Mouse (Mus musculus): ENCODE measurements around the gene Srsf2. TPM values are rescaled to one million over a fixed set of nuclear protein-coding genes. Genes with fewer than 3 reads are reported as not detected.

Srsf2 gene
- polyA plus RNA-seq, 1 experiment from 2014 or later, result 974 TPM

DNA sequence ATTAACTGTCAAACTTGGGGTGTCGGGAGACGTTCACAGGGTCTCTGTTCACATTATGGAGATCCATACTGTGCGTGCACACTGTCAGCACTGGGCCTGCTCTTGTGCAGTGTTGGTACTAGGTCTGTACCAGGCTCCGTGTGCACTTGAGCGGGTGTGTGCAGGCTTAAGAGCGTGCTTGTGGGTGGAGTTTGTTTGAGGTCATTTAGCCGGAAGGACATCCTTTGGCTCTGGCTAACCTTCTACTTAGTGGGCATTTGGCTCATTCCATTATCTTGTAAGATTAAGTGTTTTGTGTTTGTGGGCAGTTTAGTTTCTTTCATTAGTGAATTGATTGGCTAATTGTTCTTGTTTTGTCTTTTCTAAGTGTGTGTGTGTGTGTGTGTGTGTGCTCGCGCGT is 29.6 kb upstream of the Srsf2 start:
- DNase-seq (ENCODE audit: low spot score, missing footprints) (no peak), ATAC-seq (ENCODE audit: low FRiP score) (no peak)
- H3K27me3 ChIP-seq (ENCODE audit: control insufficient read depth, insufficient read depth, low read length), result no peaks in the 10 kb centered on the region; the same call in 1 of the 2 replicates
- no peak overlapping the region for H3K9ac ChIP-seq (ENCODE audit: low read length)
- no peak overlapping the region for H3K4me2 ChIP-seq
- 89% methylated on average over 10 of the region's 10 CpGs for WGBS
- H3K9me3 ChIP-seq (ENCODE audit: control insufficient read depth, low read length), result no peaks in the 10 kb centered on the region
- H3K4me1 ChIP-seq (ENCODE audit: control insufficient read depth, insufficient read depth, low read length), result peaks cover 4% of the 10 kb centered on the region; the same call in 1 of the 2 replicates
- H3K27ac ChIP-seq (ENCODE audit: low read depth, low read length), result no peak overlapping the region
- no peak overlapping the region for H3K4me3 ChIP-seq (ENCODE audit: low read depth, low read length)
- H3K36me3 ChIP-seq (ENCODE audit: control insufficient read depth, insufficient read depth, low read length), result no peaks in the 10 kb centered on the region

DNA sequence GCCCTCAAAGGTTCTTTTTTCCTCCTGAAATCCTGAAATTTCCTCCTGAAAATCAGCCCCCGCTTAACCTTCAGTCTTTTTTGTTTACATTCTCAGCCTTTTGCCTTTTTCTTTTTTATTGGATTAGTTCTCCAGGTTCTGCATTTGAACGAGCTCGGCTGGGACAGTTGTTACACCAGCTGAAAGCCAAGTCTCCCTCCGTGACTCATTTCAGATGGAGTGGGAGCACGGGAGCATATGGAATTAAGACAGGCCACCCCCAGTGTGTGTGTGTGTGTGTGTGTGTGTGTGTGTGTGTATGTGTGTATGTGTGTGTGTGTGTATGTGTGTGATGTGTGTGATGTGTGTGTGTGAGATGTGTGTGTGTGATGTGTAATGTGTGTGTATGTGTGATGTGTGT is 28.5 kb upstream of the Srsf2 start:
- WGBS, result 62% methylated on average over 5 of the region's 5 CpGs

DNA sequence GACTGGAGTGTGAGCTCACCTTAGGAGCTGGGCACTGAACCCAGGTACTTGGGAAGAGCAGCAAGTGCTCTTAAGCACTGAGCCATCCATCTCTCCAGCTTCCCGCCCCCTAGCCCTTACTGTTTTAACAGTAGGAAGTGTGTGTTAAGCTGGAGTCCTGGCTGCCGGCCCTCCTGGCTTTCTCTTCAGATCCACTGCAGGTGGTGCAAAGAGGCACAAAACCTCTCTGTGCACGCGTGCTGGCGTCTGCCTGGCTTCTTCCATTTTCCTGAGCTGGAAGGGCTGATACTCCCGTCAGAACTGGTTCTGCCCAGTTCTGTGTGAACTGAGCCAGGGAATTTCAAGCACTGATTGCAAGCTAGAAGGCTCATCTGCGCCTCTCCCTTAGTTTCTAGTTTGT is 27.9 kb upstream of the Srsf2 start:
- Histone ChIP-seq H3K9ac (ENCODE audit: low read length) (no peak overlapping the region), H3K9me3 (ENCODE audit: control insufficient read depth, low read length) (no peaks in the 10 kb centered on the region), H3K36me3 (ENCODE audit: control insufficient read depth, insufficient read depth, low read length) (no peaks in the 10 kb centered on the region), H3K4me3 (ENCODE audit: low read depth, low read length) (no peak overlapping the region), H3K27ac (ENCODE audit: low read depth, low read length) (no peak overlapping the region), H3K27me3 (ENCODE audit: control insufficient read depth, insufficient read depth, low read length) (no peaks in the 10 kb centered on the region), H3K4me1 (ENCODE audit: control insufficient read depth, insufficient read depth, low read length) (peaks cover 4% of the 10 kb centered on the region; the same call in 1 of the 2 replicates), H3K4me2 (no peak overlapping the region)
- ATAC-seq (ENCODE audit: low FRiP score), result no peak
- WGBS, result 71% methylated on average over 7 of the region's 7 CpGs
- no peak for DNase-seq (ENCODE audit: low spot score, missing footprints)

More for the DNA sequence above, 28.5 kb upstream of the Srsf2 start:
- DNase-seq (ENCODE audit: low spot score, missing footprints), result no peak
- H3K9ac ChIP-seq (ENCODE audit: low read length), result no peak overlapping the region
- H3K4me2 ChIP-seq, result no peak overlapping the region
- no peaks in the 10 kb centered on the region for H3K9me3 ChIP-seq (ENCODE audit: control insufficient read depth, low read length)
- no peak overlapping the region for H3K27ac ChIP-seq (ENCODE audit: low read depth, low read length)
- peaks cover 4% of the 10 kb centered on the region; the same call in 1 of the 2 replicates for H3K4me1 ChIP-seq (ENCODE audit: control insufficient read depth, insufficient read depth, low read length)
- H3K4me3 ChIP-seq (ENCODE audit: low read depth, low read length), result no peak overlapping the region
- no peak for ATAC-seq (ENCODE audit: low FRiP score)
- H3K27me3 ChIP-seq (ENCODE audit: control insufficient read depth, insufficient read depth, low read length), result no peaks in the 10 kb centered on the region; the same call in 1 of the 2 replicates
- no peaks in the 10 kb centered on the region for H3K36me3 ChIP-seq (ENCODE audit: control insufficient read depth, insufficient read depth, low read length)

DNA sequence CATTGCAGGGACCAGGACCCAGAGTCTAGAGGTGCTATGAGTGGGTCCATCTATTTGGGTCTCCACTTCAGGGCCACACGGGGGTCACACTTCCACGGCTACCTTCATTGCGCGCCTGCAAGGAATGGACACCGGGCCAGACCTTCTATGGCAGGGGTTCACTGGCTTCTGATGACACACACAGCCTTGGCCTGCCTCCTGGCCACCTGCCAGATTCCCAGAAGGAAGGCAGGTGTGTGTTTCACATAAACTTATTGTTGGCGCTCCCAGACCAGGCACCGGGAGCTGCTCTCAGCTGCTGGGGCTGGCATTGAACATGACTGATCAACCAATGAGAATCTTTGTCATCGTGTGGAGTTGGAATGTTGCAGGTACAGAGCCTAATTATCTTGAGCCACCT is 25.6 kb upstream of the Srsf2 start:
- Histone ChIP-seq H3K4me1 (ENCODE audit: control insufficient read depth, insufficient read depth, low read length) (no peaks in the 10 kb centered on the region), H3K4me3 (ENCODE audit: low read depth, low read length) (no peak overlapping the region), H3K9ac (ENCODE audit: low read length) (no peak overlapping the region), H3K27me3 (ENCODE audit: control insufficient read depth, insufficient read depth, low read length) (no peaks in the 10 kb centered on the region), H3K4me2 (no peak overlapping the region), H3K36me3 (ENCODE audit: control insufficient read depth, insufficient read depth, low read length) (no peaks in the 10 kb centered on the region; the same call in 1 of the 2 replicates), H3K27ac (ENCODE audit: low read depth, low read length) (no peak overlapping the region), H3K9me3 (ENCODE audit: control insufficient read depth, low read length) (no peaks in the 10 kb centered on the region)
- WGBS, result 94% methylated on average over 8 of the region's 8 CpGs
- ATAC-seq (ENCODE audit: low FRiP score) (no peak), DNase-seq (ENCODE audit: low spot score, missing footprints) (no peak)

DNA sequence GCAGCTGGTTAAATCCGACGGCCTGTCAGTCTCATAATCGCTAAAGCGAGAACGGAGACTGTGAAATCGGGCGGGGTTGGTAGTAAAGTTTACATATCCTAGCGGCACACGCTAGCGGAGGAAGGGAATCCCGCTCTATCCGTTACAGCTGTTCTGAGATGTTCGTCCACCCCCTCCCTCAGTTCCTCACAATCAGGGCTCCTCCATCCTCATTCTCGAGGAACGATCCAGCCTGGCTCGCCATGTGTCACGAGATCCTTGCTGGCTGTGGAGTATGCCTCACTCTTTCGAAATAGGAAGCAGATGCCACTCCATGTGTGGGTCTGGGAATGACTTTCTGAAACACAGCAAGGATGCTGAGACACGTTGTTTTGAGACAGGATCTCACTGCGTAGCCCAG is 21.1 kb upstream of the Srsf2 start:
- Histone ChIP-seq H3K4me3 (ENCODE audit: low read depth, low read length) (no peak overlapping the region), H3K27ac (ENCODE audit: low read depth, low read length) (no peak overlapping the region), H3K9me3 (ENCODE audit: control insufficient read depth, low read length) (no peaks in the 10 kb centered on the region), H3K9ac (ENCODE audit: low read length) (no peak overlapping the region), H3K27me3 (ENCODE audit: control insufficient read depth, insufficient read depth, low read length) (no peaks in the 10 kb centered on the region), H3K4me2 (no peak overlapping the region), H3K4me1 (ENCODE audit: control insufficient read depth, insufficient read depth, low read length) (no peaks in the 10 kb centered on the region), H3K36me3 (ENCODE audit: control insufficient read depth, insufficient read depth, low read length) (peaks cover 3% of the 10 kb centered on the region; the same call in 1 of the 2 replicates)
- WGBS, result 92% methylated on average over 20 of the region's 20 CpGs
- no peak for ATAC-seq (ENCODE audit: low FRiP score)
- no peak for DNase-seq (ENCODE audit: low spot score, missing footprints)

DNA sequence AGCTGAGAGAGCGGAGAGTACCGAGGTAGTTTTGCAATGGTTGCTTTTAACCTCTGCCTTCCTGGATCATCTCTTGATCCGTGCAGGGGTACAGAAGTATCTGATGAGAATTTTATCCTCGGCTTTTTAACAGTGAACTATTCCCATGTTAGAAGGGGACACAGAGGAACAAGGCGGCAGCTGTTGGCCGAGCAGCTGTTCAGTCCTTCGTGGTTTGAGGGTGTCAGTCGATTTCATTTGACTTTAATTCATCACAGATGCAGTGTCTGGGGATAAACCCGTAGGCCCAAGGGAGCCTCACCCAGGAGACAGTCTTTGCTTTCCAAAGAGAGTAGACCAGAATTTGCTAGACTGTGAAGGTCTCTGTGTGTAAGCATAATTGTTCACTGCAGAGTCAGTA is 18.6 kb upstream of the Srsf2 start:
- H3K9ac ChIP-seq (ENCODE audit: low read length), result no peak overlapping the region
- DNase-seq (ENCODE audit: low spot score, missing footprints), result no peak
- H3K4me3 ChIP-seq (ENCODE audit: low read depth, low read length), result no peak overlapping the region
- H3K36me3 ChIP-seq (ENCODE audit: control insufficient read depth, insufficient read depth, low read length), result peaks cover 3% of the 10 kb centered on the region; the same call in 1 of the 2 replicates
- 92% methylated on average over 9 of the region's 9 CpGs for whole genome bisulfite sequencing
- no peaks in the 10 kb centered on the region for H3K9me3 ChIP-seq (ENCODE audit: control insufficient read depth, low read length)
- no peaks in the 10 kb centered on the region for H3K4me1 ChIP-seq (ENCODE audit: control insufficient read depth, insufficient read depth, low read length)
- no peak overlapping the region for H3K27ac ChIP-seq (ENCODE audit: low read depth, low read length)
- no peak overlapping the region for H3K4me2 ChIP-seq
- no peaks in the 10 kb centered on the region for H3K27me3 ChIP-seq (ENCODE audit: control insufficient read depth, insufficient read depth, low read length)
- no peak for ATAC-seq (ENCODE audit: low FRiP score)

DNA sequence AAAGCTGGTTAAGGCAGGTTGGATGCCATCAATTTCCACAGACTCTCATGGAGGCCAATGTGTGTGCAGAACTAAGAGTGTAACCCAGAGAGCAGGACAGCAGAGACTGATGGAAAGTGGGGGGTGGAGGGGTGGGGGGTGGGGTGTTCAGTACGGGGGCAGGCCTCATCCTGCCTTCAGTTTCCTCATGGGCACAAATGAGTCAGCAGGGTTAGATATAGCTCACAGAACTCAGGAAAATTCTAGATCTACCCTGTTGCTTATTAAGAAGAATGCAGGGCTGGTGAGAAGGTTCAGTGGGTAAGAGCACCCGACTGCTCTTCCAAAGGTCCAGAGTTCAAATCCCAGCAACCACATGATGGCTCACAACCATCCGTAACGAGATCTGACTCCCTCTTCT is 16.7 kb upstream of the Srsf2 start:
- H3K4me2 ChIP-seq, result no peak overlapping the region
- DNase-seq (ENCODE audit: low spot score, missing footprints) (no peak), ATAC-seq (ENCODE audit: low FRiP score) (no peak)
- H3K27ac ChIP-seq (ENCODE audit: low read depth, low read length), result no peak overlapping the region
- peaks cover 8% of the 10 kb centered on the region for H3K36me3 ChIP-seq (ENCODE audit: control insufficient read depth, insufficient read depth, low read length)
- H3K27me3 ChIP-seq (ENCODE audit: control insufficient read depth, insufficient read depth, low read length), result no peaks in the 10 kb centered on the region
- 84% methylated on average over 4 of the region's 4 CpGs for WGBS
- no peak overlapping the region for H3K4me3 ChIP-seq (ENCODE audit: low read depth, low read length)
- no peaks in the 10 kb centered on the region for H3K4me1 ChIP-seq (ENCODE audit: control insufficient read depth, insufficient read depth, low read length)
- H3K9ac ChIP-seq (ENCODE audit: low read length), result no peak overlapping the region
- H3K9me3 ChIP-seq (ENCODE audit: control insufficient read depth, low read length), result no peaks in the 10 kb centered on the region

DNA sequence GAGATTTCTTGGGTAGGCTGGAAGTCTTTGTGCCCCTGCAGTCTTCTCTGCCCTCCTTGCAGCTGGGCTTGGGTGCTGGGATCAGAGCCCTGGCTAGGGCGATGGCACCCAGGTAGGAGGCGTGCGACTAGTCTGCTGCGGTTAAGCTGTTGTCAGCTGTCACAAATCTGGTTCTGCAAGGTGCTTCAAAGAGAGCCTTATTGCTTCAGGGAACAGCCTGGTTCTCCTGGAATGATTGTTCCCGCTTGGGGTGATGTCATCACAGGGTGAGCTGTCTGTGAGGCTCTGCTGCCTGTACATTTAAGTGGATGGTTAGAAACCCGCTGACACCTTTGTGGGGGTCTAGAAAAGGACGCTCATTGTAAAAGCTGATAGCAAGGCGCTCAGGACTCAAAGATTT is 16.3 kb upstream of the Srsf2 start:
- Histone ChIP-seq H3K27me3 (ENCODE audit: control insufficient read depth, insufficient read depth, low read length) (no peaks in the 10 kb centered on the region), H3K4me3 (ENCODE audit: low read depth, low read length) (no peak overlapping the region), H3K27ac (ENCODE audit: low read depth, low read length) (no peak overlapping the region), H3K4me2 (no peak overlapping the region), H3K9me3 (ENCODE audit: control insufficient read depth, low read length) (no peaks in the 10 kb centered on the region), H3K4me1 (ENCODE audit: control insufficient read depth, insufficient read depth, low read length) (no peaks in the 10 kb centered on the region), H3K36me3 (ENCODE audit: control insufficient read depth, insufficient read depth, low read length) (peaks cover 8% of the 10 kb centered on the region), H3K9ac (ENCODE audit: low read length) (no peak overlapping the region)
- no peak for ATAC-seq (ENCODE audit: low FRiP score)
- no peak for DNase-seq (ENCODE audit: low spot score, missing footprints)
- WGBS, result 91% methylated on average over 8 of the region's 8 CpGs

DNA sequence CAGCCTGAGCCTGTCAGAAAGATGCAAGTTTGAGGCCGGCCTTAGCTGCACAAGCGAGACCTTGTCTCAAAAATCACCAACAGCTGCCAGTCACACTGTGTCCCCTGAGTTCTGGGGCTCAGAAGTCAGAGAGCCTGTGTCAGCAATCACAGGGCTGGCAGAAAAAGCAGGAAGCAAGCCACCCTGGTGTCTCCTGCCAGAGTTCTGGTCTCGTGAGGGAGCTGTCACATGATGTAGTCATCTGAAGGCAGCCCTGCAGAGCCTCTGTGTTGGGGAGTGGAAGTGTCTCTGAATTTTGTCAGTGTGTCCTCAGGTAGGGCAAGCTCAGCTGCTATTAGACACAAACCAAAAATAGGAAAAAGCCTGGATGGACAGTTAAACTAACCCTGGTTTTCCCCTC is 15.2 kb upstream of the Srsf2 start:
- Histone ChIP-seq H3K4me1 (ENCODE audit: control insufficient read depth, insufficient read depth, low read length) (no peaks in the 10 kb centered on the region), H3K4me2 (no peak overlapping the region), H3K9me3 (ENCODE audit: control insufficient read depth, low read length) (no peaks in the 10 kb centered on the region), H3K27ac (ENCODE audit: low read depth, low read length) (no peak overlapping the region), H3K4me3 (ENCODE audit: low read depth, low read length) (no peak overlapping the region), H3K9ac (ENCODE audit: low read length) (no peak overlapping the region), H3K36me3 (ENCODE audit: control insufficient read depth, insufficient read depth, low read length) (peaks cover 8% of the 10 kb centered on the region), H3K27me3 (ENCODE audit: control insufficient read depth, insufficient read depth, low read length) (no peaks in the 10 kb centered on the region)
- DNase-seq (ENCODE audit: low spot score, missing footprints) (no peak), ATAC-seq (ENCODE audit: low FRiP score) (no peak)
- 81% methylated on average over 3 of the region's 3 CpGs for WGBS

Data from midbrain, embryonic 11.5 days (tissue).